Mouse (Mus musculus) embryonic facial prominence, embryonic 10.5 days (tissue): ENCODE results near the gene Rwdd3. TPM values are rescaled to one million over a fixed set of nuclear protein-coding genes. Genes with fewer than 3 reads are reported as not detected.
A peak's percentile ranks its signal among the peaks of the same experiment; 100 is the strongest.

ENCODE experiments used
- DNase-seq: peaks from one replicate; pipeline ENCODE4 v3.0.0-alpha.2; 2017; ENCODE audit warnings: low spot score
- H3K27ac ChIP-seq: fragments of 300-500 bp; sonication (generic); replicated peaks from 2 replicates; pipeline ENCODE4 v1.5.1; 2016; ENCODE audit warnings: mild to moderate bottlenecking
- H3K27me3 ChIP-seq: fragments of 300-500 bp; sonication (generic); replicated peaks from 2 replicates; pipeline ENCODE4 v1.6.1; 2016; ENCODE audit warnings: low read depth, mild to moderate bottlenecking; ENCODE audit not compliant: poor library complexity, severe bottlenecking
- H3K36me3 ChIP-seq: fragments of 300-500 bp; sonication (generic); replicated peaks from 2 replicates; pipeline ENCODE4 v1.6.1; 2016; ENCODE audit warnings: mild to moderate bottlenecking, moderate library complexity
- H3K4me1 ChIP-seq: fragments of 300-500 bp; sonication (generic); 2 replicates; pipeline ENCODE4 v1.6.1; 2016
- H3K4me3 ChIP-seq: fragments of 300-500 bp; sonication (generic); 2 replicates; pipeline ENCODE4 v1.5.1; 2016; ENCODE audit warnings: mild to moderate bottlenecking, moderate library complexity
- H3K9me3 ChIP-seq: fragments of 300-500 bp; sonication (generic); 2 replicates; pipeline ENCODE4 v1.6.1; 2016; ENCODE audit warnings: mild to moderate bottlenecking
- WGBS: fragments of 180-500 bp; shearing (Covaris S2); methylation state at CpG from one replicate; pipeline ENCODE4 v1.1.7; 2016; 5-methylcytosine and 5-hydroxymethylcytosine counted together
- polyA plus RNA-seq: library from polyadenylated mRNA; unstranded; fragments of >200 nt; fragmentation: Nextera tagmentation; extraction: Ambion mirVana; gene quantifications from 2 replicates; pipeline ENCODE4 v1.2.1, GENCODE M21; 2016

The Rwdd3 gene
- 4.1 and 4.8 TPM in 2 replicates for polyA plus RNA-seq

- H3K36me3 ChIP-seq = peaks cover 5% of the 10 kb centered on the region; the same call in 1 of the 2 replicates
- under 1% methylated on average over 40 of the region's 40 CpGs for WGBS
- no peaks in the 10 kb centered on the region for H3K27me3 ChIP-seq
- H3K4me3 ChIP-seq = peak within 1 kb of the TSS; percentile 76
- 0 out of 2 replicates have a peak, but pooled peaks cover 5% of the 10 kb centered on the region for H3K9me3 ChIP-seq
- peaks cover 22% of the 10 kb centered on the region for H3K4me1 ChIP-seq
- peak within 1 kb of the TSS; percentile 91 for H3K27ac ChIP-seq
- DNase-seq = peak; percentile 95
Observed at GRCm38 (mm10) chr3:121171243-121171871, at the start of gene Rwdd3. Gene Rwdd3, minus strand, starts transcription at chr3:121171695.

- Histone ChIP-seq H3K36me3 (no peaks in the 10 kb centered on the region), H3K4me1 (0 out of 2 replicates have a peak, but pooled peaks cover under 1% of the 10 kb centered on the region), H3K27me3 (no peaks in the 10 kb centered on the region), H3K9me3 (no peaks in the 10 kb centered on the region), H3K27ac (no peak overlapping the region), H3K4me3 (no peak overlapping the region)
- no peak for DNase-seq
- 86% methylated on average over 6 of the region's 6 CpGs for WGBS
Observed at GRCm38 (mm10) chr3:121217011-121217410, 45.5 kb upstream of the Rwdd3 start.

- 80% methylated on average over 3 of the region's 3 CpGs for WGBS
- no peaks in the 10 kb centered on the region for H3K27me3 ChIP-seq
Observed at GRCm38 (mm10) chr3:121213501-121213900, 42.0 kb upstream of the Rwdd3 start.

GRCm38 (mm10) chr3:121212156-121212555 is 40.7 kb upstream of the Rwdd3 start:
- no peak for DNase-seq
- 45% methylated on average over 1 of the region's 1 CpGs for WGBS
- Histone ChIP-seq H3K9me3 (no peaks in the 10 kb centered on the region), H3K27me3 (no peaks in the 10 kb centered on the region), H3K27ac (no peak overlapping the region), H3K4me3 (no peak overlapping the region), H3K4me1 (no peaks in the 10 kb centered on the region), H3K36me3 (no peaks in the 10 kb centered on the region)

More at GRCm38 (mm10) chr3:121213501-121213900, 42.0 kb upstream of the Rwdd3 start:
- no peak for DNase-seq
- Histone ChIP-seq H3K36me3 (no peaks in the 10 kb centered on the region), H3K4me3 (no peak overlapping the region), H3K4me1 (no peaks in the 10 kb centered on the region), H3K9me3 (no peaks in the 10 kb centered on the region), H3K27ac (no peak overlapping the region)

GRCm38 (mm10) chr3:121208994-121209393 is 37.5 kb upstream of the Rwdd3 start:
- Histone ChIP-seq H3K9me3 (no peaks in the 10 kb centered on the region), H3K4me3 (no peak overlapping the region), H3K36me3 (no peaks in the 10 kb centered on the region), H3K4me1 (no peaks in the 10 kb centered on the region), H3K27me3 (no peaks in the 10 kb centered on the region), H3K27ac (no peak overlapping the region)
- 92% methylated on average over 5 of the region's 5 CpGs for WGBS
- DNase-seq = no peak

- no peak for DNase-seq
- no peaks in the 10 kb centered on the region for H3K9me3 ChIP-seq
- H3K27ac ChIP-seq = no peak overlapping the region
- no peak overlapping the region for H3K4me3 ChIP-seq
- H3K27me3 ChIP-seq = no peaks in the 10 kb centered on the region
- H3K36me3 ChIP-seq = no peaks in the 10 kb centered on the region
- 87% methylated on average over 19 of the region's 19 CpGs for WGBS
- no peaks in the 10 kb centered on the region for H3K4me1 ChIP-seq
Observed at GRCm38 (mm10) chr3:121206202-121206882, 34.8 kb upstream of the Rwdd3 start.

- DNase-seq = no peak
- Histone ChIP-seq H3K9me3 (no peaks in the 10 kb centered on the region), H3K4me1 (peaks cover 3% of the 10 kb centered on the region; the same call in 1 of the 2 replicates), H3K27me3 (no peaks in the 10 kb centered on the region), H3K4me3 (no peak overlapping the region), H3K36me3 (no peaks in the 10 kb centered on the region), H3K27ac (no peak overlapping the region)
- WGBS = 90% methylated on average over 2 of the region's 2 CpGs
Observed at GRCm38 (mm10) chr3:121202638-121203037, 31.1 kb upstream of the Rwdd3 start.

GRCm38 (mm10) chr3:121201012-121201747 is 29.7 kb upstream of the Rwdd3 start:
- Histone ChIP-seq H3K4me1 (peaks cover 3% of the 10 kb centered on the region; the same call in 1 of the 2 replicates), H3K27ac (no peak overlapping the region), H3K9me3 (no peaks in the 10 kb centered on the region), H3K36me3 (no peaks in the 10 kb centered on the region), H3K27me3 (no peaks in the 10 kb centered on the region), H3K4me3 (no peak overlapping the region)
- 73% methylated on average over 11 of the region's 11 CpGs for WGBS
- DNase-seq = no peak

- Histone ChIP-seq H3K9me3 (no peaks in the 10 kb centered on the region), H3K4me1 (no peaks in the 10 kb centered on the region), H3K36me3 (no peaks in the 10 kb centered on the region), H3K27me3 (no peaks in the 10 kb centered on the region), H3K27ac (no peak overlapping the region), H3K4me3 (no peak overlapping the region)
- 91% methylated on average over 2 of the region's 2 CpGs for WGBS
- DNase-seq = no peak
Observed at GRCm38 (mm10) chr3:121189199-121189598, 17.7 kb upstream of the Rwdd3 start.

GRCm38 (mm10) chr3:121187510-121187909 is 16.0 kb upstream of the Rwdd3 start:
- H3K4me3 ChIP-seq = no peak overlapping the region

GRCm38 (mm10) chr3:121186925-121187324 is 15.4 kb upstream of the Rwdd3 start:
- H3K4me3 ChIP-seq = no peak overlapping the region
- H3K27ac ChIP-seq = no peak overlapping the region
- no peaks in the 10 kb centered on the region for H3K9me3 ChIP-seq
- no peaks in the 10 kb centered on the region for H3K27me3 ChIP-seq
- no peaks in the 10 kb centered on the region for H3K4me1 ChIP-seq
- no peaks in the 10 kb centered on the region for H3K36me3 ChIP-seq
- WGBS = 89% methylated on average over 3 of the region's 3 CpGs
- DNase-seq = no peak

More at GRCm38 (mm10) chr3:121187510-121187909, 16.0 kb upstream of the Rwdd3 start:
- H3K36me3 ChIP-seq = no peaks in the 10 kb centered on the region
- no peak for DNase-seq
- no peak overlapping the region for H3K27ac ChIP-seq
- H3K27me3 ChIP-seq = no peaks in the 10 kb centered on the region
- H3K4me1 ChIP-seq = no peaks in the 10 kb centered on the region
- no peaks in the 10 kb centered on the region for H3K9me3 ChIP-seq
- WGBS = 91% methylated on average over 7 of the region's 7 CpGs

- WGBS = 96% methylated on average over 3 of the region's 3 CpGs
- Histone ChIP-seq H3K36me3 (no peaks in the 10 kb centered on the region), H3K9me3 (no peaks in the 10 kb centered on the region), H3K4me1 (no peaks in the 10 kb centered on the region), H3K27me3 (no peaks in the 10 kb centered on the region), H3K4me3 (no peak overlapping the region), H3K27ac (no peak overlapping the region)
- no peak for DNase-seq
Observed at GRCm38 (mm10) chr3:121185197-121185596, 13.7 kb upstream of the Rwdd3 start.
